Mouse (Mus musculus) A20 (cell line): Measurements from ENCODE around the gene Mrc2.

Experiments
- DNase-seq: peaks from one replicate; pipeline ENCODE4 v3.0.0-alpha.2; 2011; ENCODE audit warnings: low read depth, low spot score

Mrc2 gene

GRCm38 (mm10) chr11:105385266-105385665 is 92.8 kb downstream of the Mrc2 start:
- DNase-seq, result no peak

- DNase-seq, result no peak
Measured at GRCm38 (mm10) chr11:105388636-105389035, 96.2 kb downstream of the Mrc2 start.

- no peak for DNase-seq
Measured at GRCm38 (mm10) chr11:105390290-105390689, 97.8 kb downstream of the Mrc2 start.
